Mouse (Mus musculus): ENCODE results near the gene Ddx4.

Gene Ddx4

DNA sequence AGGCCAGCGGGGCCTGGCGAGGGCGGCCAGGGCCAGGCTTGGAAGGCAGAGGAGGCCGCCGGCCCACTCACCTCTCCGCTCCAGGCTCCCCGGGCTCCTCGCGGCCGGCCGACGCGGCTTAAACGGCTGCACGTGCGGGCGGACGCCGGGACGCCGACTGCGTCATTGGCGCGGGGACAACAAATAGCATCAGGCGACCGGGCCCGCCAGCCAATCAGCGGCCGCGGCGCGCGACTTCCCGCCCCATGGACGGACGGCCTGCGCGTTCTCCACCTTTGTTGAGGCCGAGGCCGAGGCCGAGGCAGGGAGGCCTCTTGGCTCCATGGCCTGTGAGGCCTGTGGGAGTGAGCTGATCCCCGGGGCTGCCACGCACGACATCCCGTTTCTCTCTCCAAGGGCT, at the start of gene Ddx4:
Gene Ddx4, minus strand, starts transcription at position 271 of the 400 bp plus-strand sequence.
- DNase-seq, result no peak

DNA sequence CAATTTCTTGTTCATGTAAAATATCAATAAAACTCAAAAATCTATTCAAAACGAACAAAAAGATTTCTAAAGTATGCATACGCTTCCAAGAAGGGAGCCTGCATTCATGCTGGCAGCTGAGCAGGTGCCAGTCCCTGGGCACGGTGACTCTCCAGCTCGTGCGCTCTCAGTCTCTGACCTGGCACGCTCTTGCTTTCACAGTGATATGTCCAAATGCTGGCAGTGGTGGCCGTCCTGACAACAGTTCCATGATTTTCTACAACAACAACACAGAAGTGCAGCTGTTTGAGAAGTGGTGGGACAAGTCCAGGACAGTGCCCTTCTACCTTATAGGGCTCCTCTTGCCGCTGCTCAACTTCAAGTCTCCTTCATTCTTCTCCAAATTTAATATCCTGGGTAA, 49.0 kb upstream of the Ddx4 start:
- no peak for DNase-seq

- no peak for DNase-seq
Measured at GRCm38 (mm10) chr13:112695526-112696240, 43.4 kb upstream of the Ddx4 start.

DNA sequence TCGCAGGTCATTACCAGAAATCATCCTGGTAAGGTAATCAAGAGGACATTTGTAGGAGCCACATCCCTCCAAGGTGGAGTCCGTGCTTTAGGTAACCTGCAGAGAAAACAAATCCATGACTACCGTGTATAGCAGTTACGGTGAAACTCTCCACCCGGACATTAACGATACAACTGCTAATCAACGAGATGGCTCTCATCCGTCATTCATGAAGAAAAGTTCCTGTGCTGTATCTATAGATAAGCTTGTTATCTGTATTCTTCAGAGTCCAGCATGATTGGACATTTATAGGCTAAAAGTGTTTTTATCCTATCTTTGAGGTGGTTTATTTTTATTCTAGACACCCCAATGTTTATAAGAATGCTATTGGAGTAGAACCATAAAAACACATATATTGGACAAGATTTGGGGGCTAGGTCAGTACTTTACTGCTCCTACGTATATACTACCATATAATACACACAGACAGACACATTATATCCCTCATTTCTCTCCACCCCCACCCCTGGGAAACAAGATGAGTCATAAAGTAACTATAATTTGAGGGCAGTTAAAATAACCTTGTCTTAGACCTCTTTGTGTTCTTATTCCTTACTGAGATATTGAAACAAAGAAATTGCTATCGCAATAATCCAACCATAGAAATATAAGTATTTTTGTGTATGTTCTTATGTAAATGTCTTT, 40.7 kb upstream of the Ddx4 start:
- no peak for DNase-seq

- no peak for DNase-seq
Measured at GRCm38 (mm10) chr13:112686155-112686554, 33.9 kb upstream of the Ddx4 start.

DNA sequence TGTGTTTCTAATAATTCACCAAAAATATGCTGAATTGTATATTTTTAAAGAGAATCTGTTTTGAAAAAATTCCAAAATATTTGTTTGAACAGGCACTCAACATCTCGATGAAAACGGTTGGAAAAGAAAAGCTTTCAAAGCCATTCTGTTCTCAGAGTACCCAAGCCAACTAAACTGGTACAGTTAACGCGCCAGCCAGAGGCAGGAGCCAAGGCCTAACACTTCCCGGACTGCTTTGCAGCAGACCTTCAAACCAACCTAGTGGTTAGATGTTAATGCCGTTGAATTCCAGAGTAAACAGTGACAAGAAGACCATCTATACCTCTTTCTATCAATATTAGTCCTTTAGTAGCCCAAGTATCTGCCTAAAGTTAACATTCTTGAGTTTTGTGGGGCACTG, 31.7 kb upstream of the Ddx4 start:
- no peak for DNase-seq

DNA sequence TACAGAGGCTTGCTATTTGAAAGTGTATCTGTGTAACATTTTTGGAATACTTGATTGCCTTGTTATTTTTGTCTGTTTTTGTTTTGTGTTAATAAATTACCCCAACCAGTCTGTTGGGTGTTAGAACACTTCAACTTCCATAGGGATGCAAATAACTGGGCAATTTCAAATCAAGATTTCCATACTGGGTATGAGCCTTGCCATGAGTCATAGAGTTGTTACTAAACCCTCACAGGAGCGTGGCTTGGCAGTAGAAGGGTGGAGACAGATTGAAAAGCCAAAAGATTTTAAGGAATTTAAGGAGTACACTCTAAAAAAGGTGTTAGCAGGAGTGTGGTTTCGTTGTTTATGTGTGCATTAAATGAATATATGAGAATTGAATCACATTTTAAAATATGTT, 31.0 kb upstream of the Ddx4 start:
- no peak for DNase-seq

DNA sequence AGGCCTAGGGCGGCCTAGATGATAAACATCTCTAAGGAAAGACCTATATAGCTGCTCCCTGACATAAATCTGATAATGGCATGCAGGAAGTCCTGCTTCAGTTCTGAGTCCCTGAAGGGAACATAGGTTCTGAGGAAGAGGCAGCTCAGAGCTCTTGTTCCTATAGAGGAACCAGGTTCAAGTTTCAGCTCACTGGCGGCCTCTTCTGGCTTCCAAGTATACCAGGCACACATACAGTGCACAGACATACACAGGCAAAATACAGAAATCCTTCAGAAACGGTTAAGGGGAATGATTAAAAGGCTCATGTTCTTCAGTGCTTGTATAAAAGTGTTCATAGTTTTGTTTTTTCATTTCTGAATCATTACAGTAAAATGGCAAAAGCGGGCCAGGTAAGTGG, 25.9 kb upstream of the Ddx4 start:
- DNase-seq, result no peak

- peak; percentile 77 for DNase-seq
Measured at GRCm38 (mm10) chr13:112673899-112674447, 21.7 kb upstream of the Ddx4 start.

DNA sequence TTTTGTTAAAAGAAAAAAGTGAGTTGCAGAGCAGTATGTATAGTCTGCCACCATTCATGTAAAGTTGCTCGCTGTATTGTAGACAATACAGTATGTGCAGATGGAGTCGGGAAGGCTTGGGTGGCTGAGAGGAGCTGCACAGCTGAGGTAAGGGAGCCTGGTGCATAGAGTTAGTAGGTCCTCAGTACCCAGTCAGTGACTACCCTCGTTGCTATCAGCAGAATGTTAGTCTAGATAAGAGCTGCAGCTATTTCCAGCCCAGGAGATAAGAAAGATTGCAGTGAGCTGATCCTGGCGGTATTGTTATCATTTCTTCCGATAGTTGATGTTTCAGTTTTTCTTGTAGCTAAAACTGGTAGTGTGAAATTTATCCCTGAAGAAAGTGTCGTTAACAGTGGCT, 20.5 kb upstream of the Ddx4 start:
- DNase-seq, result no peak

DNA sequence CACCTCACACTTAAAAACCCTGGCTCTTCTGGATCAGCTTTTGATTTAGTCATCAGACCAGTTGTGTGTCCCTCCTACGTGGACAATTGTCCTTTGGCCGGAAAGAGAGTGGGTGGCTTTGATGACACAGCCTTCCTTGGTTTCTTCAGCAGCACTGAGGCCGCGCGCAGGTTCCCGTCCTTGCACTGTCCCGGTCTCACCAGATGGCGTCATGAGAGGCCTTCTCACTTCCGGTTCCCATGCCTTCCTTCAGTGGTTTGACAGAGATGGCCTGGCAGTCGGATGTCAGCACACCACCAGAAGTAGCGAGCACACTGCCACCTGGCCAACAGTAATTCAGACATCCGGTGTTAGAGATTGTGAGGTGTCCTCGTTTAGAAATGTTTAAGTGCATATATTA, 19.4 kb upstream of the Ddx4 start:
- DNase-seq, result no peak

DNA sequence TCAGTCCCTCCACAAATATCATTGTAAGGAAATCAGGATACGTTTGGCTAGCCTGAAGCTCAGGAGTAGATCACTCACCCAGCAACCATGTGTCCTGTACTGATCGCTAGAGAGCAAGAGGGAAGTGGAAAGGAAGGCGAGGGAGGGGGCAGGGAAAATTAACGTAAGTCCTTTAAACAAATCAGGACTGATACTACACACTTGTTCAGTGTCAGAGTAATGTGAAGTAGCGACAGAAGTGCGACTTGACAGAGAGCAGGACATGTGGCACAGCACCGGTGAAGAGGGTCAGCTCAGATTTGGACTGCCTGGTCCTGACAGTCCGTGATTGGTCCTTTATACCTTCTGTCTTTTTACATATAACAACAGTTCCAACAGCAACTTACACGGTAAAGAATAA, 14.9 kb upstream of the Ddx4 start:
- DNase-seq, result no peak

- no peak for DNase-seq
Measured at GRCm38 (mm10) chr13:112666433-112667024, 14.3 kb upstream of the Ddx4 start.

DNA sequence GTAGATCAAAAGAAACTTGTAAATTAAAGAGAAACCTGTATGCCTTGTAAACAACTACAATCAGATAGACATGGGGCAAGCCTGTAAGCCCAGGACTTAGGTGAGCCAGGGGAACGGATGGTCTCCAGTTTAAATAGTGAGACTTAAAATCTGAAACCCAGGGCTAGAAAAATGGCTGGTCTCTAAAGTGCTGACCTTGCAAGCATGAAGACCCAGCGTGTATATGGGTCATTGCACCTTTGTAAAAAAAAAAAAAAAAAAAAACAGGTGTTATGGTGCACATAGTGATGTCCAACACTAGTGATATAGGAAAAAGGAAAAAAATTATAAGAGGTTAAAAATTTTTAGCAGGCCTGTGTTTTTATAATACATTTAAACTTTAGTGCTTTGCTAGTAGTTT, 9.4 kb upstream of the Ddx4 start:
- DNase-seq, result no peak

DNA sequence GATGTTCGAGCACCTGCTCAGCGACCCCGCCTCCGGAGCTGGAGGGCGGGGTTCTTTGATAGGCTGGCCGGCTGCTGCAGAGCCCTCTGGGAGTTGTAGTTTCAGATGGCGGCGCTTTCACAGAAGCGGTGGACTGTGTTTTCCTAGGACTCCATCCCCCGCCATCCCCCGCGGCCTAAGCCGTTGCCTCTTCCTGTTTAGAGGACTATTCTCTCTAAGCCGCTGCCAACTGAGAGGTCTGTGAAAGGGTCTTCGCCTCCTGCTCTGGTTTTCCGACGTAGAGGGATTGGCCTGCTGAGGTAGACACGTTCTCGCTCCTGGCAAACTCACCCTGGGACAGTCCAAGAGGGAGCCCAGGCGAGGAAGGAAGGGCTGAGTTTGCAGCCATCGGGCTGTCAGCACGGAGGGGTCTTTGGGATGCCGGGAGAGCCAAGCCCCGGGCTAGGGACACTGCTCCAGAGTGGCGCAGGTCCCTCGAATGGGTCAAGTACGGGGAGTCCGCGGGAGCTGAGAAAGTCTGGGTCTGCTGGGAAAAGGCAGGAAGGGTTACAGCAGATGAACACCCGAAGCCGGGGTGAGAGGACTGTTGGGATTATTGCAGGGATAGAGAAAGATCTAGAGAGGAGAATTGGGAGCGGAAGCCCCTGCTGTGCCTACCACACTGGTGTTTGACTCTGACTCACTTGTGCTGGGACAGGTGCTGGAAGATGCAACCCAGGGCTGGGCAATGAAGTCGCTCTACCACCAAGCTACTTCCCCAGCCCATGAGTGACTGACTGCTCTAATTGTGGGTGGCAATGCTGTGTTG, 8.5 kb upstream of the Ddx4 start, which contains the start of gene Slc38a9:
Gene Slc38a9, plus strand, starts transcription at position 178 of the 808 bp plus-strand sequence.
- peak; percentile 96 for DNase-seq

GRCm38 (mm10) chr13:112659986-112660573, 7.8 kb upstream of the Ddx4 start:
- DNase-seq, result no peak

DNA sequence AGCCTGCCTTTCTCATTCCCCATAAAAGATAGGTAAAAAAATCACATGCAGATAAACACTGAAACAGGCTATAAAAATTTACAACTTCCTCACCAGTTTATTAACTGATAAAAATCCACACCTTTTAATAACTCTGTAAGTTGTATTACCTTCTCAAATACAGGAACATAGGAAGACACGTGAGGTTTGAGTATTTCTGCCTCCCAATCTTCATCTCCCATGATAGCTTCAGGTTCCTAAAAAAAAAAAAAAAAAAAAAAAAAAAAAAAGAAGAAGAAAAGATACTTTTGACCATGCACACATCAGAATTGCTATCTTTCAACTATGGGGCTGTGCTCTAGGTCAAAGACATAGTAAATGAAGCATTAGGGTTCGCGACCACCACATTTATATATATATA, 1.1 kb downstream of the Ddx4 start:
- DNase-seq, result no peak

GRCm38 (mm10) chr13:112645529-112646186, 6.6 kb downstream of the Ddx4 start:
- no peak for DNase-seq

DNA sequence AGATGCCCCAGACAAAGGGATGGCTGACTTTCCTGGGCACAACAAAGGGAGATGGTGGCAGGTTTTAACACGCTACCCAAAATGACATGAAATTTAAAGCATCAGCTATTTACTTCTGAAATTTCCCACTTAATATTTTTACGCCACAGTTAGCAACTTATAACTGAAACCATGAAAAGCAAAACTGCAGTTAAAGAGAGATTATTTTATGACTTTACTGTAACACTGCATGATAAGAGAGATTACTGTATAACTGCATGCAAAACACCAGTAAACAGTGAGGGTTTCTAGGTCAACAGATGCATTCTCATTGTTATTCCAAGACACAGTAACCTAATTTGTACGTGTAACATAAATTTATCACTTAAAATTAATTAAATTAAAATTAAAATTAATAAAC, 7.3 kb downstream of the Ddx4 start:
- DNase-seq, result no peak

- DNase-seq, result no peak
Measured at GRCm38 (mm10) chr13:112642897-112643296, 9.4 kb downstream of the Ddx4 start.

DNA sequence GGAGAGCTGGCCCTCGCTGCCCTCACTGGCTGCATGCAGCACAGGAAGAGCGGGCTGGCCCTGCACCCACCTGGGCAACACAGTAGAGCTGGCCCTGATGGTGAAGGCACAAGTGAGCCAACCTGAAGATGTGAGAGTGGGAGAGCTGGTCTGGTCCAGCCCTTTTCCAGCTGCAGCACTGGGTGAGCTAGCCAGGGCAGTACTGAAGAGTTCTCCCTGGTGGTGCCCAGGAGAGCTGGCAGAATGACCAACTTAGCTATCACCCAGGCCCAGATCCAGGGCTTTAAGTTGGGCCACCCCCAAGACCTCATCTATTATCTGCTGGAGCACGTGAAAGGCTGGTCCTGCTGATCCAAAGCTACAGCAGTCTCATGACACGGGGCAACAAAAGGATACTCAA, 13.2 kb downstream of the Ddx4 start:
- DNase-seq, result no peak

DNA sequence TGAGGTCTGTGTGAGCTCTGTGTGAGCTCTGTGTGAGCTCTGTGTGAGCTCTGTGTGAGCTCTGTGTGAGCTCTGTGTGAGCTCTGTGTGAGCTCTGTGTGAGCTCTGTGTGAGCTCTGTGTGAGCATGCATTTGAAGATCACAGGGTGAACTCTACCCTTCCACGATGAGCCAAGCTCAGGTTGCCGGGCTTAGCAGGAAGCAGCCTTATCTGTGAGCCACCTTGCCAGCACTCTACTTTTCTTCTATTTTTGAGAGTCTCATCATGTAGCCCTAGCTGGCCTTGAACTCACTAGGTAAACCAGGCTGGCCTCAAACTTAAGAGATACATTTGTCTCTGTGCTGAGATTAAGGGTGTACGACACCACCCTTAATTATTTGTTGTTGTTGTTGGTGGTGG, 15.8 kb downstream of the Ddx4 start:
- no peak for DNase-seq
